Mouse (Mus musculus): Measurements from ENCODE around the gene Map1b. TPM values are rescaled to one million over a fixed set of nuclear protein-coding genes. Genes with fewer than 3 reads are reported as not detected.

Map1b gene
- total RNA-seq, 2 experiments from 2014 or later: 60.8 to 63.4 TPM

- DNase-seq (ENCODE audit: low spot score in 2 of 2): no peak
Measured at GRCm38 (mm10) chr13:99449547-99449946, 66.8 kb downstream of the Map1b start.

- no peak for DNase-seq (ENCODE audit: low spot score in 2 of 2)
Measured at GRCm38 (mm10) chr13:99448278-99448677, 68.1 kb downstream of the Map1b start.

DNA sequence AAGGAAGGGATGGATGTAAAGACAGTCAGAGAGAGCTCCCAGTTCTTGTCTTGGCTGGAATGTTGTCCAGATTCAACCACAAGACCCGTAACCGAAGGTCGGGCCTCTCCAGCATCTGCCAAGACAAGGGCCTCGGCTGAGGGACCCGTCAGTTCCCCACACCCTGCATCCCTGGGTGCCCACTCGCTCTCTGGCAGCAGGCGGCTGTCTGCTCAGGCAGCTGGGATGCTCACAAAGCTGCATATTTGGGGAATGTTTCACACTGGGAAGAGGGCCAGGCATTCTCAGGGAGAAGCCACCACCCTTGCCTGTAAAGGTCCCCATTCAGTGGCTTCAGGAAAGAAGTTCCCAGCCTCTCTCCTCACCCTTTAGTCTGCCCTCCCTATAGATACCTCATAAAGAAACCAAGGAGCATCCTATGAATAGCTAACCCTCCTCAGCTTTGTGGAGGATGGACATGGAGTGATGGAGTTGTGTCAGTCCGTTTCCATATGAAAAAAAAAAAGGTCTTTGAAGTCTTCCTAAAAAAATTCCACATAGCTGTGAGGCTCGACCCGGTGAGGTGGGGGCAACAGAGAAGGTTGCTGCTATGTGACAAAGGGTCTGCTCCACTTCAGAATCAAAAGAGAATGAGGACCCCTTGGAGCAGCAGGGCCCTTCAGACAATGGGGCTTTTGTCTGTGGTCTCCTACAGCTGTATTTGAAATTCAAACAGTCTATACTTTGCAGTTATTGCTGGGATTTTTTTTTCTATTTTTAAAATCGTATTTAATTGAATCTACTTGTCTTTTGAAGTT lies 68.7 kb downstream of the Map1b start:
- DNase-seq (ENCODE audit: low spot score in 2 of 2): peak; percentile 37 to 72

- DNase-seq (ENCODE audit: low spot score in 2 of 2): no peak
Measured at GRCm38 (mm10) chr13:99447002-99447401, 69.3 kb downstream of the Map1b start.

DNA sequence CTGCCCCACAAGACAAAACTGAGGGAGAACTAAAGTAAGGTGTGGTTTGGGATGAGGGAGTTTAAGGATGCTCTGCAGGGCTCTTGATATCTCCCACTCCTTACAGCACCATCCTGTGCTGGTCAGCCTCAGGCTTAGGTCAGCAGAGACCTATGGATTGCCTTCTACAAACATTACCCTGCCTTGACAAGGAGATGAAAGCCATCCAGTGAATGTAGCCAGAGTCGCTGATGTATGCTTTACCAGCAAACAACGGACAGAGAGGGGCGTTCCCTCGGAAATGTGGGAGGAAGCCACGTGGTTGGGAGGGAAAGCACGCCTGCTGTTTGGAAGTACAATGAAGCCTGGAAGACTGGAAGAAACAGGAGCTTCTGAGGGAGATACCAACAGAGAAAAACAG lies 71.5 kb downstream of the Map1b start:
- no peak for DNase-seq (ENCODE audit: low spot score in 2 of 2)

GRCm38 (mm10) chr13:99444431-99444871 lies 71.9 kb downstream of the Map1b start:
- no peak for DNase-seq (ENCODE audit: low spot score in 2 of 2)

DNA sequence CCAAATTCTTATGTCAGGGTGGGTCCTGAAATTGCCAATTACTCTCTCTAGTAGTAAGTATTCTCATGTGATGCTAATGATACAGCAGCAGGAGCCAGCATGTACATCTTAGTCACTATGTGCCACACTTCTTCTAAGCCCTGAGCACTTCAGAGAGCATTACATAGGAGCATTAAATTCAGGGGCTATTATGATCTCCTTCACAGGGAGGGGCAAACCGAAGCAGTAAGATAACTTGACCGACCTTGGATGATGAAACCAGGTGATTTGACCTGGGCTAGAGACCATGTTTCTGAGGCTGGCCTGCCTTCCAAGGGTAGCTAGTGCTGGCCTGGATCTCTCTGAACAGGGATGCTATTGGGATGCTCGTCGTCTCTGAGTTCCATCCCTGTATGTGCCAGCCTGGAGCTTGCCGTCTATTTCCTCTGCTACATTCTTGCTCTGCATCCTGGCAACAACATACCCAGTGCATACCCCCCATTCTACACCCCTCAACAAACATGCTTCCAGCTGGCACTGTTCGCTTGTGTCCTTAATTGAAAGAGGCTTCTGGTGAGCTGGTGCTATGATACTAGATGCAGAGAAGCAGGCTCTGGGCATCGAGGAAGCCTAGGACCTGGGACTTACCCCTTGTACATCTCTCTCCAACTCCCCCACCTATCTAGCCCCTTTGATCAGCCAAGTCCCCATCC lies 72.7 kb downstream of the Map1b start:
- DNase-seq (ENCODE audit: low spot score in 2 of 2): no peak

DNA sequence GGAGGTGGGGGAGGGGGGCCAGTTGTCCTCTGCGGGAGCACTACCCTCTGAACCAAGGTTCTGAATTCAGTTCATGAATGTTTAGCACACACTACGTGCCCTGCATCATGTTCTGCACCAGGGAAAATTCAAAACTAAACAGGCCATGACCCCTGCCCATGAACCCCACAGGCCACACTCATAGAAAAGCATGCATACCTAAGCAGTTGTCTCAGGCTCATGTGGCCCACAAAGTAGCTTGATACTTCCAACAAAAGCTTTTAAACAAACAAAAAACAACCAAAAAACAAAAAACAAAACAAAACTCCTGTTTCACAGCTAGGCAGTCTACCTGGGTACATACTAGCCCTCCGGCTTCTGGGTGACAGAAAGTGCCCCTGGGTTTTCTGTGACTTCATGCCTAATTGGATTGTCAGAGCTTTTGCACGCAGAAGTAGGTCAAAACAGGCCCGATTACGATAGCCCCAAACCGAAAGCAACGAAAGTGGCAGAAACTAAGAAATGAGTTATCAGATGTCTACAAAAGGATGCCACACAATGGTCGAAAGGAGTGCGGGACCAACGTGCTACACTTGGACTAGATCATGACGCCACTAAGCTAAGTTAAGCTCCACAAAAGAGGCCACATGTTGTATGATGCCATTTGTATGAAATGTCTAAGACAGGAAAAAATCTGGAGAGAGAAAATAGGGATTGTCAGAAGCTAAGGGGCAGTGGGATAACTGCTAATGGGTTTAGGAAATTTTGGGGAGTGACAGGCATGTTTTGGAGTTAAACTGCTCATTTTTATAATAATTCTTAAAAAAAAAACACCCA lies 73.7 kb downstream of the Map1b start:
- DNase-seq (ENCODE audit: low spot score in 2 of 2): no peak

DNA sequence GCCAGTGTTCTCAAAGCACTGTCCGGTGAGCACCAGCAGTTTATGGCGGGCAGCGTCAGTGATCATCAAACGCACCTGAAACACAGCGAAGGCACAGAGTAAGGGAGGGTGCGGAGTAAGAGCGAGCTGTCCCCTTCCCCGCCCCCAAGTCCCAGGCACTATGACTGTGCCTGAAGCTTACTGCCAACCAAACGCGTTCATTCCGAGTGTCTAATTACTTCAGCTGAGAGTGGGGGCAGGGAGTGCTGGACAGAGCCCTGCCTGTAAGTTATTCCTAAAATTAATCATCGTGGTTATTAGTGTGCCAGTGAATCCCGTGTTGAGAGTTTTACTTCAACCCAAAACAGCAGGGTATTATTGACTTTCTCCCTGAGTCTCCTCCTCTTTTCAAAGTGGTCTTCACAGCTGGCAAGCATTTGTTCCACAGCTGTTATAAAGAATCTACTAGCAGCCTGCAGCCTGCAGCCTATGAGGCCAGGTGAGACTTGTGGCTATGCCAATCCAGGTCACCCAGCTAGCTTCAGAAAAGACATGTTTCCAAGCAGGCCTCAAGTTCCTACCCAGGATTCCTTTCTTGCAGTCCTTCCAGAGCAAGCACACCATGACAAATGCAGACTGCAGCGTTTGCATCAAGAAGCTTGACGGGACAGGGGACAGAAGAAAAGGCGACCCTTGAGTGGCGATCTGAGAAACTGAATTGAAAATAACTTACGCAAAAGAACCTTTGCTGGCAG lies 74.5 kb downstream of the Map1b start:
- peak in 1 of 2 experiments; percentile 26 for DNase-seq (ENCODE audit: low spot score in 2 of 2)

GRCm38 (mm10) chr13:99440228-99440627 lies 76.1 kb downstream of the Map1b start:
- no peak for DNase-seq (ENCODE audit: low spot score in 2 of 2)

DNA sequence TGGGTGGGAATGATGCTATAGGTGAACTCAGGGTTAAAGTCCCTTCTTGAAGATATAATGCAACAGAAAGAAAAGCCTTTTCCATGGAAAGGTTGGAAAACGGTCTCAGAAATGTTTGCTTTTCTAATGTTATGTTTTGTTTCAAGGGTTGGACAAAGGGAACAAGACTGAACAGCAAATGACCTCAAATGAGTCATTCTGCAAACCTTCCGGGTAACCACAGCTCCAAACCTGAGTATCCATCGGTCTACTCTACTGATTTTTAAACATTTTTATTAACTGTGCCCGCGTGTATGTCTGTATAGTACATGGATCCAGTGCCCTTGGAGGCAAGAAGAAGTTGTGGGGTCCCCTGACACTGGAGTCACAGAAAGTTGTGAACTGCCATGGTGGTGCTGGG lies 77.0 kb downstream of the Map1b start:
- DNase-seq (ENCODE audit: low spot score in 2 of 2): no peak

DNA sequence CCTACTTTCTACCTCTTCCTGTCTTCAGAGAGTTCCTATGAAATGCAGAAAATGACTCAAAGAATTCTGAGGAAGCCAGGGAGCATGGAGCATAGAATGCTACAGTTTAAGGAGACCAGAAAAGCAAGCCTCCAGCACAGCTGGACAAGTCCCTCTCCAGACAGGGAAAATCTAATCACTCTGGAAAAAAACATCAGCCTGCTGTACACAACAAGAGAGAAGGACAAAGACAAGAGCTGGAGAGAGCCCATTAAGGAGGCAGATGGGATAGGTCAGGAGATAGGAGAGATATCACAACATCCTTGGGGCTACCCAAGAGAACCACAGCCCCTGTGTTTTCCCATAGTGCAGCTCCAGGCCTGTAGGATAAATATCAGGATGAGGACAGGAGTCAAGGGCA lies 79.3 kb downstream of the Map1b start:
- DNase-seq (ENCODE audit: low spot score in 2 of 2): no peak

- peak in 1 of 2 experiments; percentile 16 for DNase-seq (ENCODE audit: low spot score in 2 of 2)
Measured at GRCm38 (mm10) chr13:99434494-99434893, 81.8 kb downstream of the Map1b start.

- peak in 1 of 2 experiments; percentile 7 for DNase-seq (ENCODE audit: low spot score in 2 of 2)
Measured at GRCm38 (mm10) chr13:99433068-99434008, 83.0 kb downstream of the Map1b start.

- no peak for DNase-seq (ENCODE audit: low spot score in 2 of 2)
Measured at GRCm38 (mm10) chr13:99423581-99423980, 92.8 kb downstream of the Map1b start.

DNA sequence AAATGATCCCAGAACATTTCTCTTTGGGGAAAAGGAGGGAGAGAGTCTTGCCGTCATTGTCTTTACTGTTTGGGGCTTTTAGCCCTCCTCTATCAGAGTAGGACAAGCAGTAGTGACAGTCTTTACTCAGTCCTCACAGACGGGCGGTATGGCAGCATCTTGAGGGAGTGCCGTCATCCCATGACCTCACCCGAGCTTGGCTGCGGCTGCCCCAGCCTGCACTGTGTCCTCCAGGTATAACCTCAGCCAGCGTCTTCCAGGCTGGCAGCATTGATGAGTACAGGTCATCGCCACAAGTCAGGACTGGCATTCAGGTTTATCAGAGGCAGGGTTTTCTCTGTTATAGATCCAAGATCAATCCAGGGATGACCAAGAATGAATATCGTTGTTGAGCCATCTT lies 99.7 kb downstream of the Map1b start:
- no peak for DNase-seq (ENCODE audit: low spot score in 2 of 2)

DNA sequence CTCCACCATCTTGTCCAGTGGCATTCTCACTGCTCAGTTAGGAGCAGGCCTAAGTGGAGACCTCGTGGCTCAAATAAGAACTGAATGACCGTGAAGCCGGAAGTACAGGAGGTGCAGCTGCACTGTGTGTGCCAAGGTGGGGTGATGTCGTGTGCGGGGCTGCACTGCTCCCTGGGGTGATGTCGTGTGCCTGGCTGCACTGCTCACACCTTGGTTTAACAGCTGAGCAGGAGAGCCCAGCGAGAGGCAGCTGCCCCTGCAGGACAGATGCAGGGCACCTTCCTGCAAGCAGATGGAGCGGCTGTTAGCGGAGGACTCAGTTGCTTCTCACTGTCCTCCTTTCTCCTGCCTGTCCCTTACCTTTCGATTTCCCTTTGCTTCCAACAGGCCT lies 102.0 kb downstream of the Map1b start:
- no peak for DNase-seq (ENCODE audit: low spot score in 2 of 2)

DNA sequence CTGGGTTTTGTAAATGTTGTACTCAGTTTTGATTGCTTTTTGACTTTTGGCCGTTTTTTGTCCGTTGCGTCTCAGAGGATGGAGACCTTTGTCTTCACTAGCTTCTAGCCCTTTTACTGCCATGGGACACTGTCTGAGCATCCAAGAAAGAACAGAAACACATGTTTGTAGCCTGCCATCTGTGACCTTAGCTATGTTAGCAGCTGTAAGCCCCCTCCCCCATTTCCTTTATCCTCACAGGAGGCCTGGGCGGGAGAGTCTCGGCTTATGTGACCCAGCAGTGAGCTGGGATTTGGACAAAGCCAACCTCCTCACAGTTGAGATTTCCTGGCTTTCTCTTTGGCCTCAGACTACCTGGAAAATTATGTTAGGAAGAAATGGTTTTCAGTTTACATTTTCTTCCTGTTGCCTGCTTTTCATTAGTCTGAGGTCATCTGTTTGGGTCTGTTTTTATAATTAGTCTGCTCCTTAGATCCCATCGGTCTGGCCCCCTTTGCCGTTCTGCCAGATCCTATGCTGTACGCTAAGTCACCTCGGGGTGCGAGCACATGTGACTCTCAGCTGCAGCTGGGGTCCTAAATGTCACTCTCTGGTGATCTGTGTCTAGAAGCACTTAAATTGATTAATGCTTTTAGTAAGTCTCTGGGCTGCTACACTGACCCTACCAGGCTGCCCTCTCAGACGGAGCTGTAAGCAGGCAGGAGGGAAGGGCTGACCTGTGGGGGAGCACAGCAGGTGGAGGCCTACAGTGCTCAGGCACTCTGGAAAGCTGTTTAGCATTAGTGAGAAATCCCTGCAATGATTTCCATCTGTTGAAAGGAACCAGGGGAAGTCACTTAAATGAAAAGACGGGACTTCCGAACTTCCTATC lies 102.6 kb downstream of the Map1b start:
- peak in 1 of 2 experiments; percentile 22 for DNase-seq (ENCODE audit: low spot score in 2 of 2)

Data from gastrocnemius, postnatal 4 days (tissue).